Mouse (Mus musculus) hematopoietic stem cell, adult 5-6 weeks (primary cell): Measurements from ENCODE around the gene Kcnk12. TPM values are rescaled to one million over a fixed set of nuclear protein-coding genes. Genes with fewer than 3 reads are reported as not detected.

Experiments
- ATAC-seq, 2 experiments: fragments of 125-278 bp in 1 of 2; replicated peaks in 1 of 2; 2 replicates each; pipeline ENCODE4 v1.8.0; 2016 to 2017; ENCODE audit warnings: inconsistent platforms in 2 of 2, mild to moderate bottlenecking in 2 of 2, moderate number of reproducible peaks in 2 of 2, low read depth in 1 of 2, moderate TSS enrichment in 1 of 2; ENCODE audit not compliant: low FRiP score in 2 of 2, poor library complexity in 2 of 2, severe bottlenecking in 2 of 2, insufficient read depth in 1 of 2, low TSS enrichment in 1 of 2
- total RNA-seq: library from RNA; stranded (forward); fragments of 172-1452, 232-1000 nt; gene quantifications from 2 replicates; pipeline ENCODE4 v1.2.3, GENCODE M21; 2017

Gene Kcnk12
- total RNA-seq, 1 experiment from 2014 or later, result 3.6 TPM

GRCm38 (mm10) chr17:87791517-87792098 lies 6.2 kb downstream of the Kcnk12 start:
- no peak for ATAC-seq

DNA sequence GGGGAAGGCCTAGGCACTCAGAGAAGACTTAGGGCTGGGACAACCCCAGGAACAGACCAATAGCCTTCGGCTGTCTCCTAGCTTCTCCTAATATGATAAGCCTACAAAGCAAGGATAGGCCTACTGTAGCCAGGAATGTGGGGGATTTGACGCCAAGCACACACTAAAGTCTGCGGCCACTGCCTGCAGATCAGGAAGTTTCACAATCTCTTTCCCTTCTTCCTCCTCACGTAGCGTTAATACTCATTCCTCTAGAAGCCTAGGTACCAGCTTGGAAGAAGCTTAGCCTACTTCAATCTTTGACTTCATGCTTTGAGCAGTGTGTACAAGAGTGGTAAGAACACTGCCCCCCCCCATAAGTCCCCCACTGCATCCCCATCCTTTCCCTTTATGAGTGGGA lies 7.1 kb downstream of the Kcnk12 start:
- no peak for ATAC-seq

DNA sequence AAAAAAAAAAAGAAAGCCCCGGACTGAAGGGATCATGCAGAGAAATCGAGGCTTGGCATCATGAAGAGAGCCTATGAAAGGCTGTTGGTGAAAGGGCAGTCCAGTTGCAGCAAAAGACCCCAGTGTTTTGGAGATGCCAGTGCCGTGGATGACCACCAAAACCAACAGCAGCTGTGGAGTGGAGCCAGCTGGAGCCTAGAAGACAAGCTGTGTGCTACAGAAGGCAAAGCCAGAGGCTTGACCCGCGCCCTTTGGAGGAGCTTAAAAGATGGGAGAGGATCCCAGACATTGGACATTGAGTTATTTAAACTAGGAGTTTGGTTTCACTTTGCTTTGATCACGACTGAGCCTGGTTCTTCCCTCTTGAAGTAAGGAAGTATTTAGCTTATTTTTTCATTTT lies 9.6 kb downstream of the Kcnk12 start:
- no peak for ATAC-seq

DNA sequence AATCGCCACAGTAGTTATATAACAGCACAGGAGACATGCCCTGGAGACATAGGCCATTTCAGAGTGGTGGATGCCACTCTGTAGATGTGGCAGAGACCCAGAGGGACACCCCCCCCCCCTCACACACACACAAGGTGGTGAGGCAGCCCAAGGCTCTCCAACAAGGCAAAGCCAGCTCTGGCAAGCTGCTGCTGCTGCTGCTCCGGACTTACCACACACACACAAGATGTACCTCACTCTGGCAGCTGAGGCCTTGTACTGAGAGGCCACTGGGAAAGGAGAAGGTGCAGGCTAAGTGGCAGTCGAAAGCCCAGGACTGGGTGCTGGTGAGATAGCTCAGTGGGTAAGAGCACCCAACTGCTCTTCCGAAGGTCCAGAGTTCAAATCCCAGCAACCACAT lies 10.1 kb downstream of the Kcnk12 start:
- ATAC-seq, result no peak; a peak in 1 of 4 replicates

DNA sequence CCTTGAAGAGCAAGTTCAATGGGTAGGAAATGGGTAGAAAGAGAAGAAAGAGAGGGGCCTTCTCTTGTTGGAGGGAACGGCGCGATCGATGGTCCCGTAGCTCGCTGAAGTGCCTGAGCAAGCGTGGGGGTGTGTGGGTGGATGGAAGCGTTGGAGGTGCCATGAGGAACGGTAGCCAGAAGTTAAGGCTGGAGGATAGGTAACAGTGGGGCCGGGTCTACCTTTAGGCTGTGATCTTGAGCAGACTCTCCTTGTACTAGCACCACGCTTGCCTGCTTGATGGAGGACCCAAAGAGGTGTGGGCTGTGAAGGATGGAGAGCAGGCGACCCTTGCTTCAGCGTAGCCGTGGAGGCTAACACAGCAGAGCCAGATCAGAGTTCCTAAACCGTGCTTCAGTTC lies 12.1 kb downstream of the Kcnk12 start:
- no peak for ATAC-seq

GRCm38 (mm10) chr17:87784911-87785310 lies 12.9 kb downstream of the Kcnk12 start:
- ATAC-seq, result no peak

DNA sequence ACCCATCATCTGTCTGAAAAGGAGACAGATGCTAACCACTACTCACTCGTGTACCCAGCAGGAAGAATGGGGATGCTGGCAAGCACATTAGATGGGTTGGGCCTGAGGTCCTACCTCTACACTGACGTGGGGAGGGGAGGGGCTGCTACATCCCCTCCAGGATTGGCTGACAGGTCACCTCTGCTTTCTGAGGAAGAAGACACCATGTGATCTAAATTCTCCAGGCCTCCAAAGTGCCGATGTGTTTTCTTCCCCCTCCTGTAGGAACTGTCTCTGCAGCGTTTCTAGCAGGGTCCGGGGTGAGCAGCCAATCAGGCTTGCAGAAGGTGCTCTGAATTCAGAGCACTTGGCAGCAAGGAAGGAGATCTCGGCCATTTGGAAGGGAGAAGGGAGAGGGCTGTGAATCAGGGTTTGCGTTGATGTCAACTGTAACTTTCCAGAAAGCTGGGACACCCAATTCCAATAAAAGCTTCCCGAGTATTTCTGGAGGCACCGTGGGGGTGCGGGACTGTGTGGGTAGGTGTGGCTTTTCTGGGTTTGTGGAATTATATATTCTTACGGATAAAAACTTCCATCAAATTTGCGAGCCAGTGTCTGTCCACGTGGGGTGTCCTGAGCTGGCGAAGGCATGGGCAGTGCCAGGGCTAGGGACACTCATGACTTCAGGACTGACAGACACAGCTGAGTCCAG lies 13.5 kb downstream of the Kcnk12 start:
- ATAC-seq, result no peak

DNA sequence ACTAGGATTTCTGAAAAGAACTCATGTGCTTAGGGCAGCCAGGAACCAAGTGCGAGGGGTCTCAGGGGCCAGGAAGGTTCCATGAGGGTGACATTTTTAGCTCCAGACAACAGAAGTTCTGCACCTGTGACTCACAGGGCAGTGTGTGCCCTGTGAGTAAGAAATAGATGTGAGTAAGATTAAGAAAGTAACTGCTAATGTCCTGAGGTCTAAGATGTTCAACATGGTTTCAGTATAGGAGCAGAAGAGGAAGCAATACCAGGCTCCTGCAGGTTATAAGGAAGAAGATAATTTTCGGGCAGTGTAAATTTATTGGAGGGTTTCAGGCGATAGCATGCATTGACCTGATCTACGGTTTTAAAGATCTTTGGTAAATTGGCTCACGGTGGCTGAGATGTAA lies 16.6 kb downstream of the Kcnk12 start:
- no peak for ATAC-seq

GRCm38 (mm10) chr17:87780164-87780563 lies 17.6 kb downstream of the Kcnk12 start:
- no peak for ATAC-seq

GRCm38 (mm10) chr17:87774982-87775381 lies 22.8 kb downstream of the Kcnk12 start:
- ATAC-seq, result no peak

DNA sequence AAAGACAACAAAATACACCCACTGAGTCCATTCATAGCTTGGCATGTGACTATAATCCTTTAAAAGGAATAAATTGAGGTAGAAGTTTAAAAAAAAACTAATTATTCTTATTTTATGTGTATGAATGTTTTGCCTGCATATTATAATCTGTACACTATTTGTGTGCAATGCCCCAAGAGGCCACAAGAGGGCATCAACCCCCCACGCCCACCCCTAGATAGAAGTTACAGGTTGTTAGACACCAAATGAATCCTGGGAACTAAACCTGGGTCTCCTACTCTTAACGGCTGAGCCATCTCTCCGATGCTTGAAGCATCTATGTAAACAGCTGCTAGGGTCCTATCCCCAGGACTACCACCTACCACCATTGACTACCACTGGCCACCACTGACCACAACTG lies 24.6 kb downstream of the Kcnk12 start:
- ATAC-seq, result no peak

- no peak for ATAC-seq
Observed at GRCm38 (mm10) chr17:87770766-87771165, 27.0 kb downstream of the Kcnk12 start.

DNA sequence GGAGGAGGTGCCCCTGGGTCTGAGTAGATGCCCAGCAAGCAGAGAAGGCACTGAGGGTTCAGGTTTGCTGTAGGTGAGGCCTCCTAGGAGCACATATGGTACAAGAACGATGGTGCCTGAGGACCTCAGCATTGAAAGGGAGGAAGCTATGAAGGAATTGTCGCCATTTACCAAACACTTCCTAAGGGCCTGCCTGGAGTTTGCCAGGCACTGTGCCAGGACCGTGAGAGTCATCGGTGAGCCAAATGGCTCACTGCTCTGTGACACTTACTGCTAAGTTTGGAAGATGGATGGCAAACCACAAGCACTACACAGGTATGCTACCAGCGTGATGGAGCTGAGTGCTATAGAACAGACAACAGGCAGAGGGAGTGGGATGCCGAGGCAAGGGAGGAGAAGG lies 30.9 kb downstream of the Kcnk12 start:
- no peak for ATAC-seq

- ATAC-seq, result no peak
Observed at GRCm38 (mm10) chr17:87765031-87765430, 32.8 kb downstream of the Kcnk12 start.

GRCm38 (mm10) chr17:87763146-87763545 lies 34.6 kb downstream of the Kcnk12 start:
- no peak for ATAC-seq

- no peak for ATAC-seq
Observed at GRCm38 (mm10) chr17:87760315-87760714, 37.5 kb downstream of the Kcnk12 start.

GRCm38 (mm10) chr17:87745926-87746888 lies 51.6 kb downstream of the Kcnk12 start:
- peak; percentile 91 to 92 for ATAC-seq
